Mouse (Mus musculus): ENCODE measurements around the gene Foxa1.

- TF ChIP-seq POLR2A (IDR thresholded peaks at IDR 0.05; ENCODE audit: borderline replicate concordance, extremely low read depth, low read depth, low read length) (no peak), CTCF (IDR thresholded peaks at IDR 0.05; ENCODE audit: insufficient read depth, low read length) (no peak)
Observed at GRCm38 (mm10) chr12:57511560-57511959, 35.2 kb downstream of the Foxa1 start.
